Mouse (Mus musculus) intestine, postnatal 0 days (tissue): ENCODE measurements around the gene Cyp1b1. TPM values are rescaled to one million over a fixed set of nuclear protein-coding genes. Genes with fewer than 3 reads are reported as not detected.
A peak's percentile ranks its signal among the peaks of the same experiment; 100 is the strongest.

Source experiments
- ATAC-seq: fragments of 200-750 bp; cut with Nextera tagmentation; 2 replicates; pipeline ENCODE4 v1.8.0; 2017; ENCODE audit warnings: mild to moderate bottlenecking, moderate TSS enrichment, moderate library complexity
- H3K27ac ChIP-seq: fragments of 300-500 bp; sonication (generic); 2 replicates; pipeline ENCODE4 v1.5.1; 2014; ENCODE audit warnings: mild to moderate bottlenecking, low read depth, low read length, moderate library complexity
- H3K27me3 ChIP-seq: fragments of 300-500 bp; sonication (generic); replicated peaks from 2 replicates; pipeline ENCODE4 v1.6.1; 2014; ENCODE audit warnings: low read length, mixed read lengths; ENCODE audit not compliant: control insufficient read depth, insufficient read depth
- H3K36me3 ChIP-seq: fragments of 300-500 bp; sonication (generic); 2 replicates; pipeline ENCODE4 v1.6.1; 2014; ENCODE audit warnings: mild to moderate bottlenecking, moderate library complexity; ENCODE audit not compliant: control insufficient read depth, insufficient read depth
- H3K4me1 ChIP-seq: fragments of 300-500 bp; sonication (generic); replicated peaks from 2 replicates; pipeline ENCODE4 v1.6.1; 2014; ENCODE audit warnings: antibody characterized with exemption, low read length, mixed read lengths; ENCODE audit not compliant: control insufficient read depth, insufficient read depth
- H3K4me2 ChIP-seq: fragments of 300-500 bp; sonication (generic); replicated peaks from 2 replicates; pipeline ENCODE4 v1.6.1; 2014; ENCODE audit warnings: low read depth, mild to moderate bottlenecking, moderate library complexity
- H3K4me3 ChIP-seq: fragments of 300-500 bp; sonication (generic); 2 replicates; pipeline ENCODE4 v1.5.1; 2014; ENCODE audit warnings: low read depth, low read length
- H3K9ac ChIP-seq: fragments of 300-500 bp; sonication (generic); 2 replicates; pipeline ENCODE4 v1.6.1; 2014; ENCODE audit warnings: mild to moderate bottlenecking, low read depth, low read length
- H3K9me3 ChIP-seq: fragments of 300-500 bp; sonication (generic); 2 replicates; pipeline ENCODE4 v1.6.1; 2016; ENCODE audit warnings: mixed run types; ENCODE audit not compliant: control insufficient read depth
- CTCF ChIP-seq: sonication (generic); IDR thresholded peaks from 2 replicates; pipeline ENCODE4 v1.5.1; 2016; ENCODE audit warnings: low read depth, mild to moderate bottlenecking, control low read depth, antibody characterized with exemption, moderate library complexity
- WGBS: fragments of 180-500 bp; shearing (Covaris S2); extraction: QIAGEN DNeasy Blood & Tissue Kit; methylation state at CpG from one replicate; pipeline ENCODE4 v1.1.7; 2014; 5-methylcytosine and 5-hydroxymethylcytosine counted together
- polyA plus RNA-seq: library from polyadenylated mRNA; unstranded; fragments of >200 nt; fragmentation: Nextera tagmentation; extraction: Ambion mirVana; gene quantifications from 2 replicates; pipeline ENCODE4 v1.2.1, GENCODE M21; 2015

The Cyp1b1 gene
- polyA plus RNA-seq, 1 experiment from 2014 or later = 3.7 TPM

DNA sequence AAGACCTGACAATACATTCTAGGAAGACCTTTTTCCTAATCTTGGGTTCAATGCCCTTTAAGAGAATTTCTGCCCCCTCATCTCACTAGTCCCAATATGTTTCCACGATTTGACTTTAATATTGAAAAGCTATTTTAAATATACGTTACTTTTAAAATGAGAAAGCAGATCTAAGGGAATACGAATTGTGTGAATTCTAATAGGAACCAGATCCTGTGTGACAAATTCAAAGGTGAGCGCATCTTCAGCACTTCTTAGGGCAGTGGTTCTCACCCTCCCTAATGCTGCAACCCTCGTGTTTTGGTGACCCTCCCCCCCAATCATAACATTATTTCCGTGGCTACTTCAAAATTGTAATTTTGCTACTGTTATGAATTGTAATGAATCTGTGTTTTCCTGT, 2.9 kb downstream of the Cyp1b1 start:
- ATAC-seq = no peak
- no peaks in the 10 kb centered on the region for H3K36me3 ChIP-seq
- WGBS = 32% methylated on average over 6 of the region's 6 CpGs
- H3K9me3 ChIP-seq = no peaks in the 10 kb centered on the region
- H3K4me3 ChIP-seq = 0 out of 2 replicates have a peak overlapping the region, but pooled peaks have one; percentile 11
- H3K27me3 ChIP-seq = peaks cover 62% of the 10 kb centered on the region
- TF ChIP-seq CTCF = no peak
- H3K4me1 ChIP-seq = no peaks in the 10 kb centered on the region; the same call in 1 of the 2 replicates
- H3K4me2 ChIP-seq = no peak overlapping the region
- H3K9ac ChIP-seq = no peak overlapping the region
- H3K27ac ChIP-seq = no peak overlapping the region

DNA sequence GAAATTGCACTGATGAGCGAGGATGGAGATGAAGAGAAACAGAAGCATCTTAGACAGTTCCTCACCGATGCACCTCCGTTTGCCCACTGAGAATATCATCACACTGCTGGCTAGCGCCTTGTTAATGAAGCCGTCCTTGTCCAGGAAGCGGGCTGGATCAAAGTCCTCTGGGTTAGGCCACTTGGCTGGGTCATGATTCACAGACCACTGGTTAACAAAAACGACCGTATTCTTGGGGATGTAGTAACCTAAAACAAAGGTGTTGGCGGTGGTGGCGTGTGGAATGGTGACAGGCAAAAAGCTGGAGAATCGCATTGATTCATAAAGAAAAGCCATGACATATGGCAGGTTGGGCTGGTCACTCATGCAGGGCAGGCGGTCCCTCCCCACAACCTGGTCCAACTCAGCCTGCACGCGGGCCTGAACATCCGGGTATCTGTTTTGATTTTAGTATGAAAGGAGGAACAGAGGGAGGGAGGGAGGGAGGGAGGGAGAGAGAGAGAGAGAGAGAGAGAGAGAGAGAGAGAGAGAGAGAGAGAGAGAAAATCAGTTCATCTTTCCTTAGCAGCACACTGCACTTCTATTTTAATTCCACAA, 4.5 kb downstream of the Cyp1b1 start:
- H3K4me2 ChIP-seq = no peak overlapping the region

DNA sequence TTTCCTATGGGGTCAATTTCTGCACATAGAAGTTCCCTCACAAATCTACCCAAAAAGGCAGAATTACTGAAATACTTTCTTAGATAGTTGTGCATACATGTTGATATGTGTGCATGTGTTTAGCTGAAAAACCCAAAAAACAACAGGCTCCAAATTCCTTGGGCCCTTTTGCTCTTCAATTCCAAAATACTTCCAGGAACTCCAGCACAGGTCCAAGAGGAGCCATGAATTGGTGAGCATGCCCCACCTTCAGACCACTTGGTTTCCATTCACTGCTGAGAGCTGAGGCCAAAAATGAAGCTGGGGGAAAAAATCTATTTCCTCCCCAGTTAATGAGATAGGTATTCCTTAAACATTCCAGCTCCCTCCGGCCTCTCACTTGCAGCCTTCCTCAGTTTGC, 5.1 kb downstream of the Cyp1b1 start:
- Histone ChIP-seq H3K27ac (no peak overlapping the region), H3K36me3 (no peaks in the 10 kb centered on the region), H3K4me3 (no peak overlapping the region), H3K9me3 (no peaks in the 10 kb centered on the region), H3K4me1 (no peaks in the 10 kb centered on the region), H3K4me2 (no peak overlapping the region), H3K27me3 (peaks cover 43% of the 10 kb centered on the region), H3K9ac (no peak overlapping the region)
- no peak for ATAC-seq
- WGBS = 49% methylated on average over 1 of the region's 1 CpGs
- TF ChIP-seq CTCF = no peak

More for the DNA sequence above, 4.5 kb downstream of the Cyp1b1 start:
- 33% methylated on average over 15 of the region's 15 CpGs for WGBS
- Histone ChIP-seq H3K4me3 (no peak overlapping the region), H3K27ac (no peak overlapping the region), H3K36me3 (no peaks in the 10 kb centered on the region), H3K4me1 (no peaks in the 10 kb centered on the region), H3K27me3 (peaks cover 49% of the 10 kb centered on the region), H3K9ac (no peak overlapping the region), H3K9me3 (no peaks in the 10 kb centered on the region)
- TF ChIP-seq CTCF = no peak
- ATAC-seq = no peak

DNA sequence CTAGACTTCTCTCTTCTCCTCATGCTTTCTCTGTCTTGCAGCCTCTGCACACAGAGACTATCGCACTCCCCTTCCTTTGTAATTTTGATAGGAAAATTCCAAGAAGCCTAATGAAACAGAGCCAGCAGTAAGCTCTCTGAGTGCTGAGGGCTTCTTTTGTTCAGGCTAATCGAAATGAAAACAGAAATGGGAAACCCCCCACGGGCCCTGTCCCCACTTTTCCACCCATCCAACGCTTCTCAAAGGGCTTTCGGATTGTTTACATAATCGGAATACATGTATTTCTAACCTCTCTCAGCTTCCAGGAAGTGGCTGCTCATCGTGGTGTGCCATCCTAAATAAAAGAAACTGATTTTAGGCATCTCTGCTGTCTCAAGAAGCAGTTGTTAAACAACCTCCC, 6.7 kb downstream of the Cyp1b1 start:
- no peaks in the 10 kb centered on the region for H3K4me1 ChIP-seq
- H3K4me2 ChIP-seq = no peak overlapping the region
- 39% methylated on average over 7 of the region's 7 CpGs for WGBS
- H3K9me3 ChIP-seq = no peaks in the 10 kb centered on the region
- peaks cover 27% of the 10 kb centered on the region for H3K27me3 ChIP-seq
- no peak overlapping the region for H3K9ac ChIP-seq
- no peaks in the 10 kb centered on the region for H3K36me3 ChIP-seq
- TF ChIP-seq CTCF = no peak
- ATAC-seq = no peak
- no peak overlapping the region for H3K4me3 ChIP-seq
- H3K27ac ChIP-seq = no peak overlapping the region

DNA sequence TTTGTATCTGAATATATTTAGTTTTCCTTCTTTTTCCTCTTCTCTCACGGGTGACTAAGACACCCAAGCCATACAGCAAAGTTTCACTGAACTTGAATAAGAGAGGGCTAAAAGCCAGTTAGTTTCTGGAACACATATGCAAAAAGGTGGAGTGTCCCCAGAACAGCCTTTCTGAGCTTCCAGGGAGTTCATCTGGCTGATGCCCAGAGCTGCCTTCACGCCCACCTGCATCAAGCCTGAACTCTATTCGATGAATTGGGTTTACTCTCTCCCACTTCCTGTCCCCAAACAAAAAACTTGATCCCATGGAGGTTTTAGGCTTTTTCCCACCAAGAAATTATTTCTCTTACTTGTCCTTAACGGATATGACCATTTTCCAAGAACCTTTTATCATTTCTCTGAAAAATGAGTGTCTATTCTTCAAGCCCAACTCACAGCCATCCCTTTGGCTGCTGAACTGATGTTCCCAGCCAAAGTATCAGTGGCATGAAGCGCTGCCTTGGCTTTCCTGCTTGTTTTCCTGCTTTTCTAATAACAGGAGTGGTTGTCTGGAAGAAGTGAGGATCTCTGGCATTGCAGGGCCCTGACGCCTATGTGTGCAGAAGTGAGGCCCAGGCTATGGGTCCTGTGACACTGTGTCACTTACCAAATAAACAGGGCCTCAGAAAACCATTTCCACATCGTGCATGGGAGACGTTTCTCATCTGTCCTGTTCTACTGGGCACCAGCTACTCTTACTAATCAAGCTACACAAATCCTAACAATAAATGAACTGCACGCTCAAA, 9.0 kb downstream of the Cyp1b1 start:
- no peak overlapping the region for H3K9ac ChIP-seq
- H3K4me3 ChIP-seq = no peak overlapping the region
- no peaks in the 10 kb centered on the region for H3K4me1 ChIP-seq
- ATAC-seq = no peak
- H3K9me3 ChIP-seq = no peaks in the 10 kb centered on the region
- H3K27me3 ChIP-seq = 0 out of 2 replicates have a peak, but pooled peaks cover 10% of the 10 kb centered on the region
- H3K36me3 ChIP-seq = no peaks in the 10 kb centered on the region
- no peak for TF ChIP-seq CTCF
- 76% methylated on average over 9 of the region's 9 CpGs for WGBS
- no peak overlapping the region for H3K4me2 ChIP-seq
- no peak overlapping the region for H3K27ac ChIP-seq

DNA sequence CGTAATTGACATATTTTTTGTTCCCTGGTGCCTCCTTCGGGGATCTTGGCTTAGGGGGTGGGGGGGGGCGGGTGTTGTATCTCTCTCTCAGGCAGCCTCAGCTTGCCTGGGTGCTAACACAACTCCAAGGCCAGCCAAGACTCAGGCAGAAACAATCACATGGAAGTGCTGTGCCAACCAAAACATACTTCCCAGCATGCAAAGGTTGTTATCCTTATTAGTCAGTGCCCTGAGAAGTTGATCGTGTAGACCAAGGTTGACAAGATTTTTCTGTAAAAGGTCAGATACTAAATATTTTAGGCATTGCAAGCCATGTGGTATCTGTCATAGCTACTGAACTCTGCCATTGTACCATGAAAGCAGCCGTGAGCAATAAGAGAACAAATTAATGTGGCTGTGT, 14.0 kb downstream of the Cyp1b1 start:
- Histone ChIP-seq H3K4me1 (no peaks in the 10 kb centered on the region), H3K9ac (no peak overlapping the region), H3K27me3 (no peaks in the 10 kb centered on the region), H3K36me3 (no peaks in the 10 kb centered on the region), H3K9me3 (no peaks in the 10 kb centered on the region), H3K27ac (no peak overlapping the region), H3K4me3 (no peak overlapping the region), H3K4me2 (no peak overlapping the region)
- ATAC-seq = no peak
- WGBS = 90% methylated on average over 5 of the region's 5 CpGs
- no peak for TF ChIP-seq CTCF
